ENCODE assay signal across 21 mouse cellular contexts in the genomic region with DNA sequence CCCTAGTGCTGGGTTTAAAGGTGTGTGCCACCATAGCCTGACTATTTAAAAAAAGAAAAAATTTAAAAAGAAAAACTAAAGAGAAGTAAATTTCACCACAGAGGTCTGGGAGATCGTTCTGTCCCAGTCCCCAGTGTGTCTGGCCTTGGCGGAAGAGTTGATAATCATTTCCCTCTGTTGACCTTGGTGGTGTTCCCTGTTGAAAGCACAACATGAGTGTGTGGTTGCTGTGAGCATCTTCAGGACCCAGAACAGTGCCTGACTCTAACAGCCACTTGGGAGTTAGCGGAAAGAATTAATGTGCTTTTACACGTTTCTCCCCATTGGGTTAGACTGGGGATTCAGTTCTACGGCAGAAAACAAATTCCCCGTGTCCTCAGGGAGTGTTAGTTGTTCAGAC.
DNase-seq lines count a peak whose midpoint lies in the region; ATAC-seq and TF ChIP-seq lines count a peak whose summit lies in the region.
"Had no signal": no experiment of that assay in that cellular context is flagged by ENCODE, and none has a peak within 500 bp of the region (broad histone marks: within the 10 kb centered on the region; RNA-seq: fewer than 3 reads in every experiment).

No protein-coding gene starts in this region.

- no peaks in the 10 kb centered on the region for H3K9me3 ChIP-seq in heart, embryonic 13.5 days
- no peaks in the 10 kb centered on the region for H3K9me3 ChIP-seq in lung, embryonic 16.5 days (ENCODE audit: control insufficient read depth, low read length)
- no peaks in the 10 kb centered on the region for H3K9me3 ChIP-seq in liver, postnatal 0 days (ENCODE audit: low read length)
- H3K9me3 ChIP-seq in stomach, embryonic 15.5 days = no peaks in the 10 kb centered on the region
- no peaks in the 10 kb centered on the region for H3K9me3 ChIP-seq in intestine, embryonic 15.5 days
- H3K9me3 ChIP-seq: embryonic facial prominence, embryonic 12.5 days; G1E; heart, embryonic 15.5 days; hindbrain, embryonic 12.5 days; midbrain, embryonic 10.5 days; neural tube, embryonic 13.5 days had no signal

- H3K4me2 ChIP-seq in heart, embryonic 13.5 days = no peak overlapping the region
- peak overlapping the region; percentile 21 for H3K4me2 ChIP-seq in lung, embryonic 16.5 days (ENCODE audit: low read depth, low read length)
- H3K4me2 ChIP-seq in liver, postnatal 0 days (ENCODE audit: low read depth, low read length) = peak overlapping the region; percentile 46; the same call in 1 of the 2 replicates
- no peak overlapping the region for H3K4me2 ChIP-seq in stomach, embryonic 15.5 days
- no peak overlapping the region for H3K4me2 ChIP-seq in intestine, embryonic 15.5 days (replicated peaks)
- H3K4me2 ChIP-seq: embryonic facial prominence, embryonic 12.5 days; heart, embryonic 15.5 days; hindbrain, embryonic 12.5 days; neural tube, embryonic 13.5 days had no signal

- ATAC-seq in heart, embryonic 13.5 days (ENCODE audit: extremely low read depth, insufficient number of reproducible peaks, low FRiP score, low TSS enrichment) = no peak
- no peak for ATAC-seq in lung, embryonic 16.5 days (ENCODE audit: low read depth)
- ATAC-seq in liver, postnatal 0 days = peak; percentile 60
- no peak for ATAC-seq in stomach, embryonic 15.5 days (ENCODE audit: insufficient read depth, low FRiP score, low read depth)
- no peak for ATAC-seq in intestine, embryonic 15.5 days
- ATAC-seq: forebrain, embryonic 16.5 days; inflammation-experienced regulatory T-cells, adult 6 months had no signal

- H3K9ac ChIP-seq in heart, embryonic 13.5 days = no peak overlapping the region
- H3K9ac ChIP-seq in lung, embryonic 16.5 days (ENCODE audit: low read length) = no peak overlapping the region
- no peak overlapping the region for H3K9ac ChIP-seq in liver, postnatal 0 days (replicated peaks)
- no peak overlapping the region for H3K9ac ChIP-seq in stomach, embryonic 15.5 days
- no peak overlapping the region for H3K9ac ChIP-seq in intestine, embryonic 15.5 days
- H3K9ac ChIP-seq: embryonic facial prominence, embryonic 12.5 days; heart, embryonic 15.5 days; hindbrain, embryonic 12.5 days; liver, embryonic 14.5 days; neural tube, embryonic 13.5 days had no signal

- no peak for DNase-seq in heart, postnatal 14 days
- no peak for DNase-seq in lung, adult 2 months
- DNase-seq in liver, postnatal 0 days = no peak
- DNase-seq: cerebellum, adult 9-10 months; left cerebral cortex, postnatal 4 days; retina, postnatal 1 day; right cerebral cortex, postnatal 4 days had no signal

- intact Hi-C loops in heart, postnatal 14 days (cut with DNase I) = no loop called here

- H3K4me1 ChIP-seq in heart, embryonic 13.5 days = peaks cover 52% of the 10 kb centered on the region
- peaks cover 21% of the 10 kb centered on the region for H3K4me1 ChIP-seq in lung, embryonic 16.5 days (replicated peaks; ENCODE audit: control insufficient read depth, insufficient read depth, low read length)
- H3K4me1 ChIP-seq in lung, adult 2 months (ENCODE audit: control insufficient read depth, insufficient read depth, low read length) = peaks cover 6% of the 10 kb centered on the region; the same call in 1 of the 2 replicates
- peaks cover 9% of the 10 kb centered on the region for H3K4me1 ChIP-seq in liver, postnatal 0 days (ENCODE audit: insufficient read depth)
- H3K4me1 ChIP-seq in stomach, embryonic 15.5 days = peaks cover 4% of the 10 kb centered on the region; the same call in 1 of the 2 replicates
- H3K4me1 ChIP-seq in intestine, embryonic 15.5 days (replicated peaks) = peaks cover 7% of the 10 kb centered on the region; the same call in 1 of the 2 replicates

- H3K27ac ChIP-seq in heart, embryonic 13.5 days (replicated peaks) = 0 out of 2 replicates have a peak overlapping the region, but pooled peaks have one; percentile 12
- H3K27ac ChIP-seq in lung, embryonic 16.5 days (ENCODE audit: low read length) = peak overlapping the region; percentile 92
- peak overlapping the region; percentile 74; the same call in 1 of the 2 replicates for H3K27ac ChIP-seq in liver, postnatal 0 days (ENCODE audit: low read depth)
- H3K27ac ChIP-seq in stomach, embryonic 15.5 days = peak overlapping the region; percentile 23; the same call in 1 of the 2 replicates
- no peak overlapping the region for H3K27ac ChIP-seq in intestine, embryonic 15.5 days
- H3K27ac ChIP-seq: embryonic facial prominence, embryonic 12.5 days; heart, embryonic 15.5 days; hindbrain, embryonic 12.5 days; kidney, postnatal 0 days; liver, embryonic 14.5 days; midbrain, embryonic 10.5 days; neural tube, embryonic 13.5 days had no signal

- TF ChIP-seq POLR2A in lung, adult 2 months (IDR thresholded peaks at IDR 0.05; ENCODE audit: borderline replicate concordance, extremely low read depth, low read depth, low read length) = no peak

- TF ChIP-seq CTCF in lung, adult 2 months (IDR thresholded peaks at IDR 0.05; ENCODE audit: insufficient read depth, low read length) = no peak
- no peak for TF ChIP-seq CTCF in liver, postnatal 0 days (IDR thresholded peaks at IDR 0.05; ENCODE audit: low read depth)

- WGBS in heart, embryonic 13.5 days = 68% methylated on average over 6 of the region's 6 CpGs
- 44% methylated on average over 6 of the region's 6 CpGs for WGBS in lung, embryonic 16.5 days
- WGBS in lung, adult 2 months = 79% methylated on average over 6 of the region's 6 CpGs
- 57% methylated on average over 6 of the region's 6 CpGs for WGBS in liver, postnatal 0 days (ENCODE audit: insufficient replicate concordance)
- WGBS in stomach, embryonic 15.5 days = 68% methylated on average over 6 of the region's 6 CpGs
- WGBS in intestine, embryonic 15.5 days = 70% methylated on average over 6 of the region's 6 CpGs

- H3K4me3 ChIP-seq in heart, embryonic 13.5 days = no peak overlapping the region
- H3K4me3 ChIP-seq in lung, embryonic 16.5 days (ENCODE audit: low read length) = no peak overlapping the region
- no peak overlapping the region for H3K4me3 ChIP-seq in lung, adult 2 months (replicated peaks; ENCODE audit: extremely low read depth, low read depth, low read length)
- H3K4me3 ChIP-seq in liver, postnatal 0 days (ENCODE audit: low read depth, low read length) = no peak overlapping the region
- H3K4me3 ChIP-seq in stomach, embryonic 15.5 days (replicated peaks) = no peak overlapping the region
- no peak overlapping the region for H3K4me3 ChIP-seq in intestine, embryonic 15.5 days (replicated peaks)
- H3K4me3 ChIP-seq: embryonic facial prominence, embryonic 12.5 days; heart, embryonic 15.5 days; hindbrain, embryonic 12.5 days; midbrain, embryonic 10.5 days; neural tube, embryonic 13.5 days had no signal

- H3K27me3 ChIP-seq in heart, embryonic 13.5 days (replicated peaks) = no peaks in the 10 kb centered on the region
- H3K27me3 ChIP-seq in lung, embryonic 16.5 days (ENCODE audit: control insufficient read depth, insufficient read depth, low read depth, low read length) = no peaks in the 10 kb centered on the region
- H3K27me3 ChIP-seq in liver, postnatal 0 days (ENCODE audit: insufficient read depth, low read length) = no peaks in the 10 kb centered on the region
- no peaks in the 10 kb centered on the region for H3K27me3 ChIP-seq in stomach, embryonic 15.5 days (replicated peaks)
- H3K27me3 ChIP-seq in intestine, embryonic 15.5 days (replicated peaks) = no peaks in the 10 kb centered on the region
- H3K27me3 ChIP-seq: embryonic facial prominence, embryonic 12.5 days; heart, embryonic 15.5 days; hindbrain, embryonic 12.5 days; neural tube, embryonic 13.5 days had no signal

- no peak for TF ChIP-seq EP300 in liver, postnatal 0 days (IDR thresholded peaks at IDR 0.05; ENCODE audit: low read depth)

- peaks cover 25% of the 10 kb centered on the region for H3K36me3 ChIP-seq in heart, embryonic 13.5 days
- 0 out of 2 replicates have a peak, but pooled peaks cover 2% of the 10 kb centered on the region for H3K36me3 ChIP-seq in lung, embryonic 16.5 days (ENCODE audit: control insufficient read depth, insufficient read depth, low read length)
- H3K36me3 ChIP-seq in liver, postnatal 0 days (replicated peaks; ENCODE audit: insufficient read depth, low read length) = peaks cover 3% of the 10 kb centered on the region; the same call in 1 of the 2 replicates
- no peaks in the 10 kb centered on the region for H3K36me3 ChIP-seq in stomach, embryonic 15.5 days
- H3K36me3 ChIP-seq in intestine, embryonic 15.5 days = 0 out of 2 replicates have a peak, but pooled peaks cover 3% of the 10 kb centered on the region
- H3K36me3 ChIP-seq: embryonic facial prominence, embryonic 12.5 days; hindbrain, embryonic 12.5 days; neural tube, embryonic 13.5 days had no signal

Comparison
In these comparisons a context has a peak if more than half of its experiments do, and no peak if none do; other contexts are left out.
1. H3K4me2 ChIP-seq: peak in lung, embryonic 16.5 days (single experiment) and liver, postnatal 0 days (single experiment); none in heart, embryonic 13.5 days (single experiment), stomach, embryonic 15.5 days (single experiment) and intestine, embryonic 15.5 days (single experiment).